Mouse (Mus musculus) intestine, postnatal 0 days (tissue): ENCODE measurements around the gene Elfn1. TPM values are rescaled to one million over a fixed set of nuclear protein-coding genes. Genes with fewer than 3 reads are reported as not detected.

ENCODE experiments used
- ATAC-seq: fragments of 200-750 bp; cut with Nextera tagmentation; 2 replicates; pipeline ENCODE4 v1.8.0; 2017; ENCODE audit warnings: mild to moderate bottlenecking, moderate TSS enrichment, moderate library complexity
- H3K27ac ChIP-seq: fragments of 300-500 bp; sonication (generic); 2 replicates; pipeline ENCODE4 v1.5.1; 2014; ENCODE audit warnings: mild to moderate bottlenecking, low read depth, low read length, moderate library complexity
- H3K27me3 ChIP-seq: fragments of 300-500 bp; sonication (generic); replicated peaks from 2 replicates; pipeline ENCODE4 v1.6.1; 2014; ENCODE audit warnings: low read length, mixed read lengths; ENCODE audit not compliant: control insufficient read depth, insufficient read depth
- H3K36me3 ChIP-seq: fragments of 300-500 bp; sonication (generic); 2 replicates; pipeline ENCODE4 v1.6.1; 2014; ENCODE audit warnings: mild to moderate bottlenecking, moderate library complexity; ENCODE audit not compliant: control insufficient read depth, insufficient read depth
- H3K4me1 ChIP-seq: fragments of 300-500 bp; sonication (generic); replicated peaks from 2 replicates; pipeline ENCODE4 v1.6.1; 2014; ENCODE audit warnings: antibody characterized with exemption, low read length, mixed read lengths; ENCODE audit not compliant: control insufficient read depth, insufficient read depth
- H3K4me2 ChIP-seq: fragments of 300-500 bp; sonication (generic); replicated peaks from 2 replicates; pipeline ENCODE4 v1.6.1; 2014; ENCODE audit warnings: low read depth, mild to moderate bottlenecking, moderate library complexity
- H3K4me3 ChIP-seq: fragments of 300-500 bp; sonication (generic); 2 replicates; pipeline ENCODE4 v1.5.1; 2014; ENCODE audit warnings: low read depth, low read length
- H3K9ac ChIP-seq: fragments of 300-500 bp; sonication (generic); 2 replicates; pipeline ENCODE4 v1.6.1; 2014; ENCODE audit warnings: mild to moderate bottlenecking, low read depth, low read length
- H3K9me3 ChIP-seq: fragments of 300-500 bp; sonication (generic); 2 replicates; pipeline ENCODE4 v1.6.1; 2016; ENCODE audit warnings: mixed run types; ENCODE audit not compliant: control insufficient read depth
- CTCF ChIP-seq: sonication (generic); IDR thresholded peaks from 2 replicates; pipeline ENCODE4 v1.5.1; 2016; ENCODE audit warnings: low read depth, mild to moderate bottlenecking, control low read depth, antibody characterized with exemption, moderate library complexity
- WGBS: fragments of 180-500 bp; shearing (Covaris S2); extraction: QIAGEN DNeasy Blood & Tissue Kit; methylation state at CpG from one replicate; pipeline ENCODE4 v1.1.7; 2014; 5-methylcytosine and 5-hydroxymethylcytosine counted together
- polyA plus RNA-seq: library from polyadenylated mRNA; unstranded; fragments of >200 nt; fragmentation: Nextera tagmentation; extraction: Ambion mirVana; gene quantifications from 2 replicates; pipeline ENCODE4 v1.2.1, GENCODE M21; 2015

Gene Elfn1
- polyA plus RNA-seq, 1 experiment from 2014 or later: 0.12 TPM

DNA sequence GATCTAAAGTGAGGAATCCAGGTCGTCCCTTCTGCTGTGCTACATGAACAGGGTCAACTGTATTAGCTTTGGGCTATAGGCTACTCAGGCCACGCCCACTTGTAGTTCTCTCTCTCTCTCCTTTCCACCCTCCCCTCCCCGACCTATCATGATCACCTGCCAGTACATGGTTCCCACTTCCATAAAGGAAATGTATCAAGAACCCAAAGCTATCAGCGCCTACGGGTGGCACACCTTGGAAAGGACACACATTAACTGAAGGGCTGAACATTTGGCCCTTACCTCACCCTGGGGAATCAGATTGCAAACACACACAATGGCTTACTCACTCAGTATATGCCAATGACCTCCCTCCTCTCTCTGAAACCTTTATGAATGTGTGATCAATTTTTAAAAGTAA lies 28.0 kb upstream of the Elfn1 start:
- Histone ChIP-seq H3K4me1 (no peaks in the 10 kb centered on the region), H3K4me3 (no peak overlapping the region), H3K27ac (no peak overlapping the region), H3K9me3 (no peaks in the 10 kb centered on the region), H3K4me2 (no peak overlapping the region), H3K36me3 (no peaks in the 10 kb centered on the region), H3K27me3 (no peaks in the 10 kb centered on the region), H3K9ac (no peak overlapping the region)
- 76% methylated on average over 5 of the region's 5 CpGs for WGBS
- no peak for ATAC-seq
- TF ChIP-seq CTCF: no peak

GRCm38 (mm10) chr5:139881161-139881560 lies 26.6 kb upstream of the Elfn1 start:
- no peak for TF ChIP-seq CTCF
- WGBS: 93% methylated on average over 9 of the region's 9 CpGs
- Histone ChIP-seq H3K9ac (no peak overlapping the region), H3K27me3 (no peaks in the 10 kb centered on the region), H3K4me1 (no peaks in the 10 kb centered on the region), H3K4me3 (no peak overlapping the region), H3K27ac (no peak overlapping the region), H3K4me2 (no peak overlapping the region), H3K36me3 (no peaks in the 10 kb centered on the region), H3K9me3 (no peaks in the 10 kb centered on the region)
- ATAC-seq: no peak

DNA sequence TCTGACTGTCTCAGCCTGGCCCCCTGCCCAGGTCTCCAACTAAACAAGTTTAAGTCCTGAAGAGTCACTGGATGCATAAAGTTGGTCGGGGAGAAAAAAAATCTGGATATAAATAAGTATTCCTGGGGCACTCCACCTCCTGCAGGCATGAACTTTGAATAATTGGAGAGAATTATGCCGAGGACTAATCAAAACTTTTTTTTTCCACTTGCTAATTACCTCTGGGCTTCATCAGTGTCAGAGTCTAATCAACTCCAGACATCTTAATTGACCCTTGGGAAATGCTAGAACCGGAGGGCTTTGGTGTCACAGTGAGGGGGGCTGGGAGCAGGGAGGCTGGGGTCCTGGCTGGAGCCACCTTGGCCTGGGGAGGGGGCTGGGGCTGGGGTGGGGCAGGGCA lies 19.1 kb upstream of the Elfn1 start:
- no peaks in the 10 kb centered on the region for H3K4me1 ChIP-seq
- no peak for TF ChIP-seq CTCF
- no peaks in the 10 kb centered on the region for H3K36me3 ChIP-seq
- 28% methylated on average over 3 of the region's 3 CpGs for WGBS
- H3K4me2 ChIP-seq: no peak overlapping the region
- no peak overlapping the region for H3K9ac ChIP-seq
- no peak overlapping the region for H3K4me3 ChIP-seq
- ATAC-seq: no peak
- no peaks in the 10 kb centered on the region for H3K27me3 ChIP-seq
- no peak overlapping the region for H3K27ac ChIP-seq
- no peaks in the 10 kb centered on the region for H3K9me3 ChIP-seq

DNA sequence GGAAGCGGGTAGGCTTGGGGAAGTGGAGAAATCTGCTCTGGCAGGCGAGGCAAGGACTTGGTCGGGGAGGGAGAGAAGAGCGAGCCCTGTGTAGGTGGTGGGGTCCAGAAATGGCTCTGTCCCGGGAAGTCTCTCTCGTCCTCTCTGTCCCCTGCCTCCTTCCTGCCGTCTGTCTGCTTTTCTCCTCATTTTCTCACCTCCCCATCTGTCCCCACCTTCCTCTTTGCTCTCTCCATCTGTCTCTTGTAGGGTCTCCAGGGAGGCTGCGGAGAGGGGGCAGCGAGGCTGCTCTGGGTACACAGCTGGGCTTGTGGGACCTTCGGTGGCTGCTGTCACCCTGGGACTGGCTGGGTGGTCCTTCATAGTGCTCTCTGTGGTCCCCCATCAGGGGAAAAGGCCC lies 18.4 kb upstream of the Elfn1 start:
- no peaks in the 10 kb centered on the region for H3K27me3 ChIP-seq
- H3K4me2 ChIP-seq: no peak overlapping the region
- no peak for ATAC-seq
- no peak overlapping the region for H3K4me3 ChIP-seq
- no peaks in the 10 kb centered on the region for H3K9me3 ChIP-seq
- no peak for TF ChIP-seq CTCF
- no peak overlapping the region for H3K9ac ChIP-seq
- H3K4me1 ChIP-seq: no peaks in the 10 kb centered on the region
- 64% methylated on average over 10 of the region's 10 CpGs for WGBS
- H3K36me3 ChIP-seq: no peaks in the 10 kb centered on the region
- H3K27ac ChIP-seq: no peak overlapping the region

- Histone ChIP-seq H3K9ac (no peak overlapping the region), H3K4me2 (no peak overlapping the region), H3K9me3 (no peaks in the 10 kb centered on the region), H3K4me3 (no peak overlapping the region), H3K27ac (no peak overlapping the region), H3K36me3 (no peaks in the 10 kb centered on the region), H3K4me1 (no peaks in the 10 kb centered on the region), H3K27me3 (no peaks in the 10 kb centered on the region)
- ATAC-seq: no peak
- whole genome bisulfite sequencing: 45% methylated on average over 5 of the region's 5 CpGs
- no peak for TF ChIP-seq CTCF
Measured at GRCm38 (mm10) chr5:139892326-139892994, 15.3 kb upstream of the Elfn1 start.

GRCm38 (mm10) chr5:139892995-139893345 lies 14.8 kb upstream of the Elfn1 start:
- Histone ChIP-seq H3K4me3 (no peak overlapping the region), H3K4me1 (no peaks in the 10 kb centered on the region), H3K36me3 (no peaks in the 10 kb centered on the region), H3K27me3 (no peaks in the 10 kb centered on the region), H3K9ac (no peak overlapping the region), H3K9me3 (no peaks in the 10 kb centered on the region), H3K4me2 (no peak overlapping the region), H3K27ac (no peak overlapping the region)
- no peak for ATAC-seq
- TF ChIP-seq CTCF: no peak
- WGBS: 35% methylated on average over 7 of the region's 7 CpGs
